Mouse (Mus musculus) lung, embryonic 15.5 days (tissue): ENCODE results near the gene Alpk1. TPM values are rescaled to one million over a fixed set of nuclear protein-coding genes. Genes with fewer than 3 reads are reported as not detected.

Experiments used
- ATAC-seq: fragments of 200-750 bp; cut with Nextera tagmentation; 2 replicates; pipeline ENCODE4 v1.8.0; 2017; ENCODE audit warnings: moderate number of reproducible peaks, borderline replicate concordance; ENCODE audit not compliant: low FRiP score, low TSS enrichment; ENCODE audit errors: extremely low read depth
- H3K27ac ChIP-seq: fragments of 300-500 bp; sonication (generic); 2 replicates; pipeline ENCODE4 v1.5.1; 2015; ENCODE audit warnings: moderate library complexity, mild to moderate bottlenecking, inconsistent platforms
- H3K27me3 ChIP-seq: fragments of 300-500 bp; sonication (generic); 2 replicates; pipeline ENCODE4 v1.6.1; 2015; ENCODE audit warnings: inconsistent platforms
- H3K36me3 ChIP-seq: fragments of 300-500 bp; sonication (generic); 2 replicates; pipeline ENCODE4 v1.6.1; 2015; ENCODE audit warnings: inconsistent platforms
- H3K4me1 ChIP-seq: fragments of 300-500 bp; sonication (generic); 2 replicates; pipeline ENCODE4 v1.6.1; 2015; ENCODE audit warnings: inconsistent platforms
- H3K4me2 ChIP-seq: fragments of 300-500 bp; sonication (generic); 2 replicates; pipeline ENCODE4 v1.6.1; 2015; ENCODE audit warnings: inconsistent platforms, mild to moderate bottlenecking, moderate library complexity
- H3K4me3 ChIP-seq: fragments of 300-500 bp; sonication (generic); 2 replicates; pipeline ENCODE4 v1.5.1; 2015; ENCODE audit warnings: mild to moderate bottlenecking, inconsistent platforms
- H3K9ac ChIP-seq: fragments of 300-500 bp; sonication (generic); 2 replicates; pipeline ENCODE4 v1.6.1; 2015; ENCODE audit warnings: inconsistent platforms
- H3K9me3 ChIP-seq: fragments of 300-500 bp; sonication (generic); 2 replicates; pipeline ENCODE4 v1.6.1; 2016; ENCODE audit warnings: inconsistent platforms
- WGBS: fragments of 180-500 bp; shearing (Covaris S2); methylation state at CpG from one replicate; pipeline ENCODE4 v1.1.7; 2015; 5-methylcytosine and 5-hydroxymethylcytosine counted together
- polyA plus RNA-seq: library from polyadenylated mRNA; unstranded; fragments of >200 nt; fragmentation: Nextera tagmentation; extraction: Ambion mirVana; gene quantifications from 2 replicates; pipeline ENCODE4 v1.2.1, GENCODE M21; 2015

The Alpk1 gene
- polyA plus RNA-seq, 1 experiment from 2014 or later: 1.9 TPM

GRCm38 (mm10) chr3:127759212-127759611 lies 21.1 kb downstream of the Alpk1 start:
- no peaks in the 10 kb centered on the region for H3K36me3 ChIP-seq
- no peaks in the 10 kb centered on the region for H3K9me3 ChIP-seq
- WGBS: 12% methylated on average over 8 of the region's 8 CpGs
- H3K27me3 ChIP-seq: peaks cover 16% of the 10 kb centered on the region; the same call in 1 of the 2 replicates
- H3K27ac ChIP-seq: no peak overlapping the region
- no peak overlapping the region for H3K4me2 ChIP-seq
- H3K4me1 ChIP-seq: no peaks in the 10 kb centered on the region
- H3K4me3 ChIP-seq: no peak overlapping the region
- H3K9ac ChIP-seq: no peak overlapping the region
- no peak for ATAC-seq

GRCm38 (mm10) chr3:127758806-127759205 lies 21.5 kb downstream of the Alpk1 start:
- H3K27me3 ChIP-seq: peaks cover 17% of the 10 kb centered on the region; the same call in 1 of the 2 replicates
- ATAC-seq: no peak
- no peak overlapping the region for H3K9ac ChIP-seq
- H3K4me1 ChIP-seq: no peaks in the 10 kb centered on the region
- 23% methylated on average over 4 of the region's 4 CpGs for WGBS
- no peak overlapping the region for H3K4me2 ChIP-seq
- H3K36me3 ChIP-seq: no peaks in the 10 kb centered on the region
- H3K9me3 ChIP-seq: no peaks in the 10 kb centered on the region
- no peak overlapping the region for H3K4me3 ChIP-seq
- no peak overlapping the region for H3K27ac ChIP-seq

GRCm38 (mm10) chr3:127757886-127758301 lies 22.4 kb downstream of the Alpk1 start:
- ATAC-seq: no peak
- Histone ChIP-seq H3K27me3 (peaks cover 17% of the 10 kb centered on the region; the same call in 1 of the 2 replicates), H3K4me1 (no peaks in the 10 kb centered on the region), H3K9me3 (no peaks in the 10 kb centered on the region), H3K4me2 (no peak overlapping the region), H3K4me3 (no peak overlapping the region), H3K36me3 (no peaks in the 10 kb centered on the region), H3K27ac (no peak overlapping the region), H3K9ac (no peak overlapping the region)

GRCm38 (mm10) chr3:127756458-127756857 lies 23.9 kb downstream of the Alpk1 start:
- H3K36me3 ChIP-seq: no peaks in the 10 kb centered on the region
- no peaks in the 10 kb centered on the region for H3K4me1 ChIP-seq
- H3K27me3 ChIP-seq: peaks cover 17% of the 10 kb centered on the region; the same call in 1 of the 2 replicates
- no peaks in the 10 kb centered on the region for H3K9me3 ChIP-seq
- no peak overlapping the region for H3K4me2 ChIP-seq
- H3K9ac ChIP-seq: no peak overlapping the region
- WGBS: 78% methylated on average over 6 of the region's 6 CpGs
- no peak overlapping the region for H3K27ac ChIP-seq
- no peak overlapping the region for H3K4me3 ChIP-seq
- no peak for ATAC-seq

- H3K27ac ChIP-seq: no peak overlapping the region
- H3K4me3 ChIP-seq: no peak overlapping the region
- no peak for ATAC-seq
- no peak overlapping the region for H3K9ac ChIP-seq
- WGBS: 20% methylated on average over 12 of the region's 12 CpGs
- no peaks in the 10 kb centered on the region for H3K36me3 ChIP-seq
- peaks cover 38% of the 10 kb centered on the region for H3K27me3 ChIP-seq
- no peak overlapping the region; the same call in 1 of the 2 replicates for H3K4me2 ChIP-seq
- H3K4me1 ChIP-seq: peaks cover 8% of the 10 kb centered on the region; the same call in 1 of the 2 replicates
- no peaks in the 10 kb centered on the region for H3K9me3 ChIP-seq
These were observed 30.3 kb downstream of the Alpk1 start for GRCm38 (mm10) chr3:127749981-127750562.

GRCm38 (mm10) chr3:127749266-127749665 lies 31.1 kb downstream of the Alpk1 start:
- Histone ChIP-seq H3K4me2 (no peak overlapping the region), H3K4me1 (peaks cover 8% of the 10 kb centered on the region; the same call in 1 of the 2 replicates), H3K9ac (no peak overlapping the region), H3K9me3 (no peaks in the 10 kb centered on the region), H3K27ac (no peak overlapping the region), H3K36me3 (no peaks in the 10 kb centered on the region), H3K27me3 (peaks cover 37% of the 10 kb centered on the region), H3K4me3 (no peak overlapping the region)
- no peak for ATAC-seq
- 34% methylated on average over 9 of the region's 9 CpGs for WGBS

GRCm38 (mm10) chr3:127748644-127749043 lies 31.7 kb downstream of the Alpk1 start:
- ATAC-seq: no peak
- H3K4me3 ChIP-seq: no peak overlapping the region
- H3K4me1 ChIP-seq: peaks cover 8% of the 10 kb centered on the region; the same call in 1 of the 2 replicates
- no peak overlapping the region for H3K4me2 ChIP-seq
- no peak overlapping the region for H3K9ac ChIP-seq
- no peak overlapping the region for H3K27ac ChIP-seq
- no peaks in the 10 kb centered on the region for H3K9me3 ChIP-seq
- 67% methylated on average over 4 of the region's 4 CpGs for WGBS
- H3K36me3 ChIP-seq: no peaks in the 10 kb centered on the region
- H3K27me3 ChIP-seq: peaks cover 35% of the 10 kb centered on the region

GRCm38 (mm10) chr3:127745911-127746640 lies 34.3 kb downstream of the Alpk1 start:
- Histone ChIP-seq H3K9me3 (no peaks in the 10 kb centered on the region; the same call in 1 of the 2 replicates), H3K27me3 (peaks cover 35% of the 10 kb centered on the region), H3K36me3 (no peaks in the 10 kb centered on the region), H3K27ac (no peak overlapping the region), H3K4me2 (no peak overlapping the region), H3K4me3 (no peak overlapping the region), H3K4me1 (peaks cover 8% of the 10 kb centered on the region; the same call in 1 of the 2 replicates), H3K9ac (no peak overlapping the region)
- no peak for ATAC-seq
- WGBS: 15% methylated on average over 16 of the region's 16 CpGs

GRCm38 (mm10) chr3:127745504-127745903 lies 34.8 kb downstream of the Alpk1 start:
- peaks cover 8% of the 10 kb centered on the region; the same call in 1 of the 2 replicates for H3K4me1 ChIP-seq
- H3K36me3 ChIP-seq: no peaks in the 10 kb centered on the region
- no peak overlapping the region for H3K27ac ChIP-seq
- no peaks in the 10 kb centered on the region; the same call in 1 of the 2 replicates for H3K9me3 ChIP-seq
- no peak overlapping the region for H3K9ac ChIP-seq
- peaks cover 33% of the 10 kb centered on the region for H3K27me3 ChIP-seq
- 32% methylated on average over 6 of the region's 6 CpGs for WGBS
- ATAC-seq: no peak
- H3K4me2 ChIP-seq: no peak overlapping the region
- no peak overlapping the region for H3K4me3 ChIP-seq

- no peaks in the 10 kb centered on the region; the same call in 1 of the 2 replicates for H3K9me3 ChIP-seq
- no peak for ATAC-seq
- 77% methylated on average over 12 of the region's 14 CpGs for WGBS
- no peak overlapping the region for H3K9ac ChIP-seq
- 0 out of 2 replicates have a peak, but pooled peaks cover 5% of the 10 kb centered on the region for H3K4me1 ChIP-seq
- H3K27me3 ChIP-seq: peaks cover 27% of the 10 kb centered on the region
- no peak overlapping the region for H3K4me2 ChIP-seq
- H3K27ac ChIP-seq: no peak overlapping the region
- H3K4me3 ChIP-seq: no peak overlapping the region
- no peaks in the 10 kb centered on the region for H3K36me3 ChIP-seq
These were observed 36.5 kb downstream of the Alpk1 start for GRCm38 (mm10) chr3:127743614-127744365.

GRCm38 (mm10) chr3:127741473-127741872 lies 38.9 kb downstream of the Alpk1 start:
- Histone ChIP-seq H3K27me3 (peaks cover 8% of the 10 kb centered on the region; the same call in 1 of the 2 replicates), H3K36me3 (no peaks in the 10 kb centered on the region), H3K27ac (no peak overlapping the region), H3K9me3 (no peaks in the 10 kb centered on the region; the same call in 1 of the 2 replicates), H3K4me1 (0 out of 2 replicates have a peak, but pooled peaks cover 5% of the 10 kb centered on the region), H3K9ac (no peak overlapping the region), H3K4me2 (no peak overlapping the region), H3K4me3 (no peak overlapping the region)
- WGBS: 92% methylated on average over 3 of the region's 3 CpGs
- no peak for ATAC-seq
